Mouse (Mus musculus) lung, postnatal 0 days (tissue): ENCODE results near the gene Uvrag.

Source experiments
- CTCF ChIP-seq: IDR thresholded peaks from 2 replicates; pipeline ENCODE4 v1.5.1; 2016; ENCODE audit warnings: antibody characterized with exemption, mild to moderate bottlenecking
- EP300 ChIP-seq: IDR thresholded peaks from 2 replicates; pipeline ENCODE4 v1.6.1; 2016; ENCODE audit warnings: antibody characterized with exemption, mild to moderate bottlenecking, control low read depth

DNA sequence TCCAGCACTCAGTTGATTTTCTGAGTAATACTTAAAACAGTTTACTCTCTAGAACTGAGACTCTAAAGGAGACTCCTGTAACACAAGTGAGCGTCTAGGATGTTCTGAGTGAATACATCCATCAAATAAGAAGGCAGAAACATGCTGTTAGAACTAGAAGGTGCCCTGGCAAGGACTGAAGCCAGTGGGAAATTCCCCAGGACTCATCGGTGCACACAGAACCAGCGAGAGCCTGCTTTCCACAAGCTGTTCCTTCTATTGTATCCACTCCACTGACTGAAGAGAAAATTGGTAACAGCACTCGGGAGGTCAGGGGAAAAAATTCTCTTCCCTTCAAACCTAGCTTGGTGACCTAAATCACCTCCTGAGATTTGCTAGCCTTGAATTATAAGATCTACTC lies 233.5 kb downstream of the Uvrag start:
- TF ChIP-seq CTCF (no peak), EP300 (no peak)
